Mouse (Mus musculus): Measurements from ENCODE around the gene Pgm5. TPM values are rescaled to one million over a fixed set of nuclear protein-coding genes. Genes with fewer than 3 reads are reported as not detected.

The Pgm5 gene
- polyA plus RNA-seq, 1 experiment = 2.4 TPM

DNA sequence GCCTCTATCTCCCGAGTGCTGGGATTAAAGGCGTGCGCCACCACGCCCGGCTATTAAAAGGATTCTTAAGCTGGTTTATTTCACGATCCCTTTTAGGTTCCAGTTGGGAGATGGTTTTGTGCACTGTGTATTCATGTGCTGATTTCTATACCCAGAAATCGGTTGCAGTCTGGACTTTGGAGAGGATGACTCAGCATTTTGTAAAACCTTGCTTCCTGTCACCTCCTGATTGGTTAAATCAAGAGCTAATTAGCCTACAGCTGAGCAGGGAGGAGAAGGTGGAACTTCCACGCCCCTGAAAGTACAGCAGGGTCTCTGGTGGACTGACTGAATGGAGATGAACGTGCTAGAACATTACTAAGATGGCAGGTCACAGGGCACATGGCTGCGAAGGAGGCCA lies 175.2 kb downstream of the Pgm5 start:
- Histone ChIP-seq H3K4me1 (ENCODE audit: control insufficient read depth, insufficient read depth, low read length) (no peaks in the 10 kb centered on the region), H3K27ac (ENCODE audit: control insufficient read depth, insufficient read depth, low read depth, low read length, poor library complexity) (no peak overlapping the region), H3K4me3 (replicated peaks; ENCODE audit: control insufficient read depth, low read depth, low read length) (no peak overlapping the region)
- 70% methylated on average over 10 of the region's 10 CpGs for WGBS
- TF ChIP-seq CTCF (IDR thresholded peaks at IDR 0.05; ENCODE audit: control insufficient read depth, insufficient read depth, low read length) (no peak), POLR2A (IDR thresholded peaks at IDR 0.05; ENCODE audit: borderline replicate concordance, control insufficient read depth, low read depth, low read length) (no peak)

DNA sequence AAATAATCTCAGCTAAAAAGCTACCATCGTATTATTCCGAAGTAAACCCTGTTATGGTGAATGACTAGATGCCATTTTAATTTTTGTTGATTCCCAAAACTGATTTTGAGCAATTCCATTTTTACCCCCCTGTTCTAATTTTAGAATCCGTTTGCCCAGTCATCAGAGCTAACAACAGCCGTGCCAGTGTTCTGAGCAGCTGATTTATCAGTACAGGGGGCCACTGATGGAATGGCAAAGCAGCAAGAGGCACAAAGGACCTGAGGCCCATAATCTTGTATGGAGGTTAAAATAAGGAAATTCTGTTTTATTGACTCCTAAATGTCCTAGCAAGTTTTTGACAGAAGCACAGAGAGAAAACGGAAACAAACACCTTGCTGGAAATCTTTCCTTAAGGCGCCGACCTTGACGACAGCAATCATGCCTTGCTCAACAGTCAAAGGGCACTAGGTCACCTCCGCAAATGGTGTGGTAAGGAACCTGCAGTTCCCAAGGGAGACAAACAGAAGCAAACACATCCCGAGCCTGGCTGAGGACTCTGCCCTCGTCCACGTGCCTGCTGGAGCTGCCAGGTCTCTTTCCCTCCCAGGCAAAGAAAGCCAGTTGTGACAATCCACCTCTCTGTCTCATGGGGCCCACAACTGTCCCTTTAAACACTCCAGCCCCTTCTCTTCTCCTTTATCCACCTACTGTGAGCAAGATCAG lies 178.5 kb downstream of the Pgm5 start:
- Histone ChIP-seq H3K27ac (ENCODE audit: control insufficient read depth, insufficient read depth, low read depth, low read length, poor library complexity) (no peak overlapping the region), H3K4me1 (ENCODE audit: control insufficient read depth, insufficient read depth, low read length) (no peaks in the 10 kb centered on the region), H3K4me3 (replicated peaks; ENCODE audit: control insufficient read depth, low read depth, low read length) (no peak overlapping the region)
- TF ChIP-seq POLR2A (IDR thresholded peaks at IDR 0.05; ENCODE audit: borderline replicate concordance, control insufficient read depth, low read depth, low read length) (no peak), CTCF (IDR thresholded peaks at IDR 0.05; ENCODE audit: control insufficient read depth, insufficient read depth, low read length) (no peak)
- WGBS = 72% methylated on average over 12 of the region's 12 CpGs

DNA sequence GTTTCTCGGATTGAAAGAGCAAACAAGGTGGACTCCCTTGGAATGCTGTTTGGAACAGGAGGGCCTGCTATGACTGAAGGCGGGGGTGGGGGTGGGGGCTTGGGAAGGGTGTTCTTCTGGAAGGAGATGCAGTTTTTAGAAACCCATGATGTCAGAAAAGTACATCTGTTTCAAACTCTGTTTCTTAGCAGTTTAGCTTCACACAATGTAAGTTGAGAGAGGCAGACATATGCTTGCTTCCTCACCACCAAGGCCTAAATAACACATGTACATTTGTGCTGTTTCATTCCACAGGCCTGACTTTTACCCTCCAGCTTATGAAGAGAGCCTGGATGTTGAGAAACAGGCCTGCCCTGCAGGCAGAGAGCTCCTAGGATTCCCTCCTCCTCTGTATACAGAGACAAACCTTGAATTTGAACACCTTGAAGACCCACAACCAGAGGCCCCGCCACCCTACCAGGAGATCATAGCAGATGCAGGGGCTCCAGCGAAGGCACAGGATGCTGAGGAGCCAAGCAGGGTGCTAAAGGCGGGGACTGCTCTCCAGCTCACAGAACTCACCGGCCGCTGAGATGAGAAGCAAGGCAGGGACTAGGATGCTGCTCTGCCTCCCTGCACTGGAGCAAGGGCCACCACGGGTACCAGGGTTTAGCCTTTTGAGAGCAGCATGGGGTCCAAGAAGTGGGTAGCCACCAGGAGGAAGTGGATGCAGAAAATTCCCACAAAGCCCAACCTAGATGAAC lies 184.2 kb downstream of the Pgm5 start:
- no peak for TF ChIP-seq POLR2A (IDR thresholded peaks at IDR 0.05; ENCODE audit: borderline replicate concordance, control insufficient read depth, low read depth, low read length)
- no peak for TF ChIP-seq CTCF (IDR thresholded peaks at IDR 0.05; ENCODE audit: control insufficient read depth, insufficient read depth, low read length)
- H3K27ac ChIP-seq (ENCODE audit: control insufficient read depth, insufficient read depth, low read depth, low read length, poor library complexity) = no peak overlapping the region; the same call in 1 of the 2 replicates
- no peak overlapping the region for H3K4me3 ChIP-seq (replicated peaks; ENCODE audit: control insufficient read depth, low read depth, low read length)
- 77% methylated on average over 8 of the region's 8 CpGs for WGBS
- H3K4me1 ChIP-seq (ENCODE audit: control insufficient read depth, insufficient read depth, low read length) = no peaks in the 10 kb centered on the region

DNA sequence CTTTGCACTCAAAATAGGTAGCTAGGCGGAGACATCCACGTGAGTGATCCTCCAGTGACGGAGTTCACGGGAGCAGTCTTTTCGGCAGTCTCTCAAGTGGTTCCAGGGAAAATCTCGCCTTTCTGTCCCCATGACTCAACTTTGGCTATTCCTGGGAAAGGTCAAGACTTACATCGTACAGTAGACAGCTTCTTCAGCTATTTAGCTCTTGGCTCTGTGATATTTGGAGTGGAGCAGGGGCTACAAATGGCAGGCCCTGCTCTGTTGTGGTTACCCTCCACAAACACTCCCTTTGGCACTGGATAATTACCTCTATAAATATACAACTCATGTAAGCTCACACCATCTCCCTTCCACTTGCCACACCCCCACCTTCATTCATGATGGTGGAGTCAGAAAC lies 185.2 kb downstream of the Pgm5 start:
- TF ChIP-seq POLR2A (IDR thresholded peaks at IDR 0.05; ENCODE audit: borderline replicate concordance, control insufficient read depth, low read depth, low read length) = no peak
- TF ChIP-seq CTCF (IDR thresholded peaks at IDR 0.05; ENCODE audit: control insufficient read depth, insufficient read depth, low read length) = no peak
- no peaks in the 10 kb centered on the region; the same call in 1 of the 2 replicates for H3K4me1 ChIP-seq (ENCODE audit: control insufficient read depth, insufficient read depth, low read length)
- no peak overlapping the region for H3K27ac ChIP-seq (ENCODE audit: control insufficient read depth, insufficient read depth, low read depth, low read length, poor library complexity)
- no peak overlapping the region for H3K4me3 ChIP-seq (replicated peaks; ENCODE audit: control insufficient read depth, low read depth, low read length)
- 86% methylated on average over 7 of the region's 7 CpGs for WGBS

DNA sequence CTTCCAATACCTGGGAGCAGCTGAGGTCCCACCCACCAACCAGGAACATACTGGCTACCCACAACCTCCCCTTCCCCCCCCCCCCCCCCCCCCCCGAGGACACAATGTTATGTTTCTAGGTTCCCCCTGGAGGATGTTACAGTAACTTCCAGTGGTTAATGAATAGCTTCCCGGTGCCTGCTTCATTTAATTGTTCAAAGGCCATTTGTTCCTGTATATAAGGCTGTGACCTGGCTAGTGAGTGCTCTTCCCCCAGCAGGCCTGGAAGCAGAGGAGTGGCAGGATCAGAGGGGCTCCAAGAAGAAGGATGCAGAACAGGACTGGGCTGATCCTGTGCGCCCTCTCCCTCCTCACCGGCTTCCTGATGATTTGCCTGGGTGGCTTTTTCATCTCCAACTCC lies 187.9 kb downstream of the Pgm5 start, which contains the start of gene Tmem252:
TSS of gene Tmem252 (plus strand) at position 247 of the 400 bp plus-strand sequence.
- H3K4me1 ChIP-seq (ENCODE audit: control insufficient read depth, insufficient read depth, low read length) = no peaks in the 10 kb centered on the region; the same call in 1 of the 2 replicates
- WGBS = 42% methylated on average over 4 of the region's 4 CpGs
- H3K27ac ChIP-seq (ENCODE audit: control insufficient read depth, insufficient read depth, low read depth, low read length, poor library complexity) = no peak within 1 kb of the TSS
- TF ChIP-seq POLR2A (IDR thresholded peaks at IDR 0.05; ENCODE audit: borderline replicate concordance, control insufficient read depth, low read depth, low read length) = no peak
- no peak for TF ChIP-seq CTCF (IDR thresholded peaks at IDR 0.05; ENCODE audit: control insufficient read depth, insufficient read depth, low read length)
- no peak within 1 kb of the TSS for H3K4me3 ChIP-seq (replicated peaks; ENCODE audit: control insufficient read depth, low read depth, low read length)

DNA sequence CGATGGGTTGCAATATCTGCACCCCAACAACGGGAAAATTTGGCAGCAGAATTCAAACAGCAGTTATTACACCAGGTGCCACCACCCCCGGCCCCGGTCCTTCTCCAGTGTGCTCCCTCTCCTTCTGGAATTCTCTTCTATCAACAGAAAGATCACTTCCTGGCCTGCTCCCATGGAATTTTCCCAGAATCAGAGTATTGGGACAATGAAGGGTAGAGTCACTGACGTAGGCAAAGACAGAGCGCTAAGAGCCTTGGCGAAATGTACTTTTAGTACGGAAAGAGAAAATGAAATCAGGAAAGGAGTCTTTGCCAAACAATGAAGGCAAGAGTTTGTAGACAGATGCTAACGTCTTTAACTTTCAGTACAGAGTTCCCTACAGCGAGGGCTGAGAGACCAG lies 188.3 kb downstream of the Pgm5 start:
- WGBS = 82% methylated on average over 10 of the region's 10 CpGs
- Histone ChIP-seq H3K4me3 (replicated peaks; ENCODE audit: control insufficient read depth, low read depth, low read length) (no peak overlapping the region), H3K27ac (ENCODE audit: control insufficient read depth, insufficient read depth, low read depth, low read length, poor library complexity) (no peak overlapping the region), H3K4me1 (ENCODE audit: control insufficient read depth, insufficient read depth, low read length) (no peaks in the 10 kb centered on the region; the same call in 1 of the 2 replicates)
- TF ChIP-seq POLR2A (IDR thresholded peaks at IDR 0.05; ENCODE audit: borderline replicate concordance, control insufficient read depth, low read depth, low read length) (no peak), CTCF (IDR thresholded peaks at IDR 0.05; ENCODE audit: control insufficient read depth, insufficient read depth, low read length) (no peak)

DNA sequence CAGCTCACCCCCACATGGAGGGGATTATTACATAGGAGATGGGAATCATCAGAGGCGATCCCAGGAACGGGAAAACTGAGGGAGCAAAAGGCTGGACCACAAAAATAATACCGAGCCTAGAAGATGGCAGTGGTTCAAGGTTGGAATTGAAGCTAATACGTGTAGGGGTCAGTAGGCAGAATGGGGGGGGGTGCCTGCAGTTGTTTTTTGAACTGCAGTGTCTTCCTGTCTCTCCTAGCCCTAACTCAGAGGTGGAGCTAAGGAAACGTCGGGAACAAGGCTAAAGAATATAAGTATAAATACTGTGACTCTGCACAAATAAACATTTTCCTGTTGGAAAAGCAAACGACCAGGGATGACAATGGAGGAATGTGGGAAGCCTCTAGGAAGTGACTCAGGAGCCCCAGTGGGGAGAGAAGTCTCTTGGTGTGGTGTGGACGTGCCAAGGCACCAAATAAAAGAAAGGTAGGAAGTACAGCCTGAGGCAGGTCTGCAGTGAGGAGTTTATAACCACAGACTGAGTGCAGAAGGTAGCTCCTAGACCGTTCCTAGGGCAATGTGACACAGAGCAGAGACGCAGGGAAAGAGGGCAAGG lies 189.2 kb downstream of the Pgm5 start:
- TF ChIP-seq POLR2A (IDR thresholded peaks at IDR 0.05; ENCODE audit: borderline replicate concordance, control insufficient read depth, low read depth, low read length) (no peak), CTCF (IDR thresholded peaks at IDR 0.05; ENCODE audit: control insufficient read depth, insufficient read depth, low read length) (no peak)
- no peak overlapping the region for H3K27ac ChIP-seq (ENCODE audit: control insufficient read depth, insufficient read depth, low read depth, low read length, poor library complexity)
- 55% methylated on average over 10 of the region's 10 CpGs for WGBS
- H3K4me3 ChIP-seq (replicated peaks; ENCODE audit: control insufficient read depth, low read depth, low read length) = no peak overlapping the region
- H3K4me1 ChIP-seq (ENCODE audit: control insufficient read depth, insufficient read depth, low read length) = no peaks in the 10 kb centered on the region; the same call in 1 of the 2 replicates

DNA sequence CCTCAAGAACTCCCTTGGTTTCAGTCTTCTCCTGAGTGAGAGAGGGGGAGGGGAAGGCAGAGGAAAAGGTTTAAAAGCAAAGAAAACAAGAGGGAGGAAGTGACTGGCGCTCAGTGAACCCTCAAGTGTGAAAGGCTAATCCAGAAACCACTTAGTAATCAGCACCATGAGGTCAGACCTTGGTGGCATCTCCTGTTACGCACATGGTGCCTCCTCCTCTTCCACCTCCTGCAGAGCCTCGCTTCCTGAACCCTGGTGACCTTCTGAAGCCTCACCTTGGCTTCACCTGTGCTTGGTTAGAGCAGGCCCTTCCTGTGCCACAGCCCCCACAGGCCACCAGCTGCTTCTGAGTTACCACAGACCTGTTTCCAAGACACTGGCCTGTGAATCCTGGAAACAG lies 190.1 kb downstream of the Pgm5 start:
- no peak for TF ChIP-seq POLR2A (IDR thresholded peaks at IDR 0.05; ENCODE audit: borderline replicate concordance, control insufficient read depth, low read depth, low read length)
- TF ChIP-seq CTCF (IDR thresholded peaks at IDR 0.05; ENCODE audit: control insufficient read depth, insufficient read depth, low read length) = no peak
- 32% methylated on average over 3 of the region's 3 CpGs for WGBS

More for the DNA sequence above, 190.1 kb downstream of the Pgm5 start:
- Histone ChIP-seq H3K4me1 (ENCODE audit: control insufficient read depth, insufficient read depth, low read length) (no peaks in the 10 kb centered on the region; the same call in 1 of the 2 replicates), H3K4me3 (replicated peaks; ENCODE audit: control insufficient read depth, low read depth, low read length) (no peak overlapping the region), H3K27ac (ENCODE audit: control insufficient read depth, insufficient read depth, low read depth, low read length, poor library complexity) (no peak overlapping the region)
